Mouse (Mus musculus) cerebral cortex, adult 2 months (tissue): ENCODE measurements around the gene Smox.

Experiments
- WGBS: fragments of 180-500 bp; shearing (Covaris S2); methylation state at CpG from one replicate; pipeline ENCODE4 v1.1.7; 2018; 5-methylcytosine and 5-hydroxymethylcytosine counted together

Gene Smox

GRCm38 (mm10) chr2:131485126-131485525 is 6.2 kb upstream of the Smox start:
- WGBS: 87% methylated on average over 15 of the region's 15 CpGs

- WGBS: 90% methylated on average over 3 of the region's 3 CpGs
Observed at GRCm38 (mm10) chr2:131486046-131486445, 5.2 kb upstream of the Smox start.

GRCm38 (mm10) chr2:131487337-131487736 is 4.0 kb upstream of the Smox start:
- WGBS: 91% methylated on average over 5 of the region's 5 CpGs

GRCm38 (mm10) chr2:131488261-131488660 is 3.0 kb upstream of the Smox start:
- 88% methylated on average over 4 of the region's 4 CpGs for WGBS

GRCm38 (mm10) chr2:131488870-131489269 is 2.4 kb upstream of the Smox start:
- 83% methylated on average over 2 of the region's 2 CpGs for WGBS

GRCm38 (mm10) chr2:131489591-131489990 is 1.7 kb upstream of the Smox start:
- 82% methylated on average over 4 of the region's 4 CpGs for WGBS

GRCm38 (mm10) chr2:131491707-131492595 is 655 bp downstream of the Smox start:
- under 1% methylated on average over 93 of the region's 102 CpGs for WGBS

GRCm38 (mm10) chr2:131492596-131493139 is 1.4 kb downstream of the Smox start:
- 3% methylated on average over 10 of the region's 10 CpGs for WGBS

- 52% methylated on average over 5 of the region's 5 CpGs for WGBS
Observed at GRCm38 (mm10) chr2:131493446-131493845, 2.1 kb downstream of the Smox start.

- 63% methylated on average over 3 of the region's 3 CpGs for WGBS
Observed at GRCm38 (mm10) chr2:131495256-131495655, 4.0 kb downstream of the Smox start.

- 69% methylated on average over 5 of the region's 5 CpGs for WGBS
Observed at GRCm38 (mm10) chr2:131496125-131496820, 5.0 kb downstream of the Smox start.

GRCm38 (mm10) chr2:131497224-131497856 is 6.0 kb downstream of the Smox start:
- 91% methylated on average over 4 of the region's 4 CpGs for WGBS

GRCm38 (mm10) chr2:131498219-131498618 is 6.9 kb downstream of the Smox start:
- 48% methylated on average over 7 of the region's 7 CpGs for WGBS

GRCm38 (mm10) chr2:131499290-131499845 is 8.1 kb downstream of the Smox start:
- 79% methylated on average over 5 of the region's 5 CpGs for WGBS

GRCm38 (mm10) chr2:131501886-131502285 is 10.6 kb downstream of the Smox start:
- WGBS: 43% methylated on average over 5 of the region's 5 CpGs

- WGBS: 46% methylated on average over 5 of the region's 5 CpGs
Observed at GRCm38 (mm10) chr2:131502561-131502960, 11.3 kb downstream of the Smox start.

GRCm38 (mm10) chr2:131506358-131506757 is 15.1 kb downstream of the Smox start:
- WGBS: 50% methylated on average over 3 of the region's 3 CpGs

- WGBS: 49% methylated on average over 2 of the region's 2 CpGs
Observed at GRCm38 (mm10) chr2:131508501-131508900, 17.2 kb downstream of the Smox start.

GRCm38 (mm10) chr2:131509671-131510313 is 18.5 kb downstream of the Smox start:
- 12% methylated on average over 17 of the region's 17 CpGs for WGBS

GRCm38 (mm10) chr2:131510531-131510930 is 19.2 kb downstream of the Smox start:
- 40% methylated on average over 5 of the region's 5 CpGs for WGBS

GRCm38 (mm10) chr2:131513477-131513876 is 22.2 kb downstream of the Smox start:
- 18% methylated on average over 2 of the region's 2 CpGs for WGBS
